Mouse (Mus musculus): Measurements from ENCODE around the gene Upk3bl. TPM values are rescaled to one million over a fixed set of nuclear protein-coding genes. Genes with fewer than 3 reads are reported as not detected.

The Upk3bl gene
- total RNA-seq (2021) = not detected

DNA sequence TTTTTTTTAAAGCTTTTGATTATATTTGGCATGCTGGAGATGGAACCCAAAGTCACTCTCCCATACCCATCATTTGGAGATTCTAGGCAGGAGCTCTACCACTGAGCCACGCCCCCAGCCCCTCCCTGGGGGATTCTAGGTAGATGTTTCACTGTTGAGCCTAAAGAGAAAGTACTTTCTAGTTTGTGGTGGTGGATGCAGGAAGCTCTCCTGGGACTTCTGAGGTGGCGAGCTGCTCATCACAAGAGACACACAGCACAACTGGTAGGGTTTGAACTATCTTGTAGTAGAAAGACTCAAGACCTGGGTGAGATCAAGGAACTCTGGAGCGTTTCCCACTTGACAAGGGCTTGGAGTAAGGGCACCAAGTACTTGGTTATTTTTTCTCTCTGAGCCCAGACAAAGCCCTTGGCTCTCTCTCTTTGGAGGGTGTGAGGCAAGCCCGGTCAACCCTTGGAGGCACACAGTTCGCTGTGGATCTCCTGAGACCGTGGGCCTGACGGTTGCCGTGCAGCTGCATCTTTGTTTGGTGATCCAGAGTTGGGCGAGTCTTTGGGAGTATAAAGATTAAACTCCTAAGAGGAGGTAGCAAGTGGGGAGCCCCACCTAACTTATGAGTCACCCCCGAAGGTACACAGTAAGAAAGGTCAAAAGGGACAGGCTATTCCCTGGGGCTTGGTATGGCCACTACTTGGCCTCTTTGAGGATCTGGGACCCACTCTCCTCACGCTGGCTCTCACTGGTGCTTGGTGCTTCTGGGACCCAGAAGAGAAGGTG, at the start of gene Upk3bl:
Gene Upk3bl, plus strand, starts transcription at position 192 of the 777 bp plus-strand sequence.
- intact Hi-C loops (cut with DNase I) = no loop called here
- no peak for DNase-seq (ENCODE audit: low spot score in 2 of 2)

- intact Hi-C loops (cut with DNase I) = no loop called here
- no peak for DNase-seq (ENCODE audit: low spot score in 2 of 2)
Measured at GRCm38 (mm10) chr5:136004537-136004936, 49.8 kb upstream of the Upk3bl start.

DNA sequence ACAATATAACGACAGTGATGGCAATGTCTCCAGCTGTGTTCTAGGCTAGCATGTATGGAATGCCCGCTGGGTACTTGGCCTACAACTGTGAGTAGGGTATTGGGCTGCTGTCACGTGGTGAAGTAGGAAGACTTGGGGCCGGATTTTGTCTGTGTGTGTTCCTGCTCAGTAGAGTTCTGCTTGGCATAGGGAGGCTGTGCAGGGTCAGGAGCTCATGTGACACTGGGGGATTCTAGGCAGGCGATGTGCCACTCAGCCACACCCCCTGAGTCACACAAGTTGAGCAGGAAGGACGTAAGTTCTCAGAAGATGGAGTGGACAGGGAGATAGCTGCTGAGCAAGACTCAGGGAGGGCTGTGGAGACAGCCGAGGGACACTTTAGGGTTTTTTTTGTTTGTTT, 46.5 kb upstream of the Upk3bl start:
- intact Hi-C loops (cut with DNase I) = no loop called here

GRCm38 (mm10) chr5:136014877-136015276, 39.4 kb upstream of the Upk3bl start:
- intact Hi-C loops (cut with DNase I) = no loop called here
- no peak for DNase-seq (ENCODE audit: low spot score in 2 of 2)

More for the DNA sequence above, 46.5 kb upstream of the Upk3bl start:
- DNase-seq (ENCODE audit: low spot score in 2 of 2) = no peak

DNA sequence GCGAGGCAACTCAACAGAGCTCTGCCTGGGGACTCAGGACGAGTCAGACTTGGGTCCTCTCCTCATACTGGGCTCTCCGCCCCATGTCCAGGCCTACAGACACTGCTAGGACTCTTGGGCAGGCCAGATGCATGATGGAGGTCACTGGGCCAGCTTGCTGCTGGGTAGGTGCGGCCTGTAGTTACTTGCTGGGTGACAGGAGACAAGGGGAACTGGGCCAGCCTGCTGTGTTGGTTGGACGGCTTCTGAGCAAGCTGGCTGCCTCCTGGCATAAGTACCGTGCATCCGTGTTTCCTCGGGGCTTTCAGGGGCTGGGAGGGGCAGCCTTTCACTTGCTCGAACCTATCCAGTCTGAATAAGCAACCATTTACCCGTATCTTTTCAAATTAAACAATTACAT, 38.7 kb upstream of the Upk3bl start:
- intact Hi-C loops (cut with DNase I) = no loop called here
- DNase-seq (ENCODE audit: low spot score in 2 of 2) = no peak

- intact Hi-C loops (cut with DNase I) = no loop called here
- DNase-seq (ENCODE audit: low spot score in 2 of 2) = no peak
Measured at GRCm38 (mm10) chr5:136016014-136016876, 38.0 kb upstream of the Upk3bl start.

GRCm38 (mm10) chr5:136017262-136017661, 37.0 kb upstream of the Upk3bl start:
- no peak for DNase-seq (ENCODE audit: low spot score in 2 of 2)
- intact Hi-C loops (cut with DNase I) = no loop called here

GRCm38 (mm10) chr5:136018726-136019125, 35.6 kb upstream of the Upk3bl start:
- DNase-seq (ENCODE audit: low spot score in 2 of 2) = no peak
- intact Hi-C loops (cut with DNase I) = no loop called here

GRCm38 (mm10) chr5:136019907-136020306, 34.4 kb upstream of the Upk3bl start:
- intact Hi-C loops (cut with DNase I) = no loop called here
- no peak for DNase-seq (ENCODE audit: low spot score in 2 of 2)

DNA sequence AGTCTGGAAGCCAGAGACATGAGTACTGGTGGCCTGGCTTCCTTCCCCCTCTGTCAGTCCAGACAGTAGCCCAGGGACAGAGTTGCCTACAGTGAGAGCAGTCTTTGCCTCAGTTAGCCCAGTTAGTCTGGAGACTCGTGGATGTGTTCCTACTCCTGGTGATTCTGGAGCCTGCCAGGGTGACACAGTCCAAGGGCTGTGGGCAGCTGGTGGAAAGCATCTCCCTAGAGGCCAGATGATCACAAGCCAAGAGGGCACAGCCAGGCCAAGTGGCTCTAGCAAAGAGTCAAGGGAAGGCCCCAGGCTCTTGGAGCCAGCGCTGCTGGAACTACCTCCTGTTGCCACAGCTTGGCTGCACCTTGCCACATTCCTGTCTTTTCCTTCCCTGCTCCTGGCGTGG, 28.6 kb upstream of the Upk3bl start:
- DNase-seq (ENCODE audit: low spot score in 2 of 2) = no peak
- intact Hi-C loops (cut with DNase I) = no loop called here

DNA sequence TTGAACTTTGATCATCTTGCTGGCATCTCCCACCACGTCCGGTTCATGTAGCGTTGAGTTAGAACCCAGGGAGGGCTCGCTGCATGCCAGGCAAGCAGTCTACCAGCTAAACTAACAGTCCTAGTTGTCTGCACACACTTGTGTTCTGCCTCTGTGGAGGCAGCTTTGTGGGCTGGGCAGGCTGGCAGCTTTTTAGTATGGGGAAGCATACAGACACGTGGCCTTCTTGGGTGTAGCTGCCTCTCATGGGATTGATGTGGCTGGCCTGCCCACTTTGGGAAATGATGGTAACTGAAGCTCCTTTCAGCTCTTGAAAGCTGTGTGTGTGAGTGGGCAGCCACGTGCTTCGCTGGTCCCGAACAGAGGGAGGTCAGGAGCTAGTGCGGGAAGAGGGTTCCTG, 27.4 kb upstream of the Upk3bl start:
- peak in 1 of 2 experiments; percentile 23 for DNase-seq (ENCODE audit: low spot score in 2 of 2)
- intact Hi-C loops (cut with DNase I) = no loop called here

GRCm38 (mm10) chr5:136027612-136028311, 26.5 kb upstream of the Upk3bl start:
- intact Hi-C loops (cut with DNase I) = no loop called here
- no peak for DNase-seq (ENCODE audit: low spot score in 2 of 2)

DNA sequence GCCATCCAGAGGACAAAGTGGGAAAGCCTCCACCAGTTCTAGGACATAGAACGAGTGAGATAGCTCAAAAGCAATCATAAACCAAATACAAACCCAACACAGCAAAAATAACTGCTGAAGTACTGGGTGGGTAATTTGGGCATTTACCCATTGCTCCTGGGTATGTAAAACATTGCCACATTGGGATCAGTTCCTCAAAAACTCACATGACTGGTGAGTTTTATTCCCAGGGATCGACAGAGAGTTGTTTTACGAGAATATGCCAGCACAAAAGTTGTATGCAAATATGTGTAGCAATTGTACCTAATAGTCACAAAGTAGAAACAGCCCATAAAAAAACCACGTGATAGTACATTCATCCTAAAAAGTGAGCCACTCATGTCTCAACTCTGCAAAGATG, 19.4 kb upstream of the Upk3bl start:
- intact Hi-C loops (cut with DNase I) = no loop called here

GRCm38 (mm10) chr5:136035285-136035684, 19.0 kb upstream of the Upk3bl start:
- DNase-seq (ENCODE audit: low spot score in 2 of 2) = no peak
- intact Hi-C loops (cut with DNase I) = no loop called here

More for the DNA sequence above, 19.4 kb upstream of the Upk3bl start:
- DNase-seq (ENCODE audit: low spot score in 2 of 2) = no peak

- DNase-seq (ENCODE audit: low spot score in 2 of 2) = no peak
- intact Hi-C loops (cut with DNase I) = no loop called here
Measured at GRCm38 (mm10) chr5:136036667-136037066, 17.6 kb upstream of the Upk3bl start.

GRCm38 (mm10) chr5:136038258-136039214, 15.8 kb upstream of the Upk3bl start, which contains the start of gene Upk3b:
Gene Upk3b, plus strand, starts transcription at chr5:136038496.
- DNase-seq (ENCODE audit: low spot score in 2 of 2) = no peak
- intact Hi-C loops (cut with DNase I) = no loop called here

- no peak for DNase-seq (ENCODE audit: low spot score in 2 of 2)
- intact Hi-C loops (cut with DNase I) = no loop called here
Measured at GRCm38 (mm10) chr5:136040210-136040609, 14.1 kb upstream of the Upk3bl start.

- intact Hi-C loops (cut with DNase I) = no loop called here
- no peak for DNase-seq (ENCODE audit: low spot score in 2 of 2)
Measured at GRCm38 (mm10) chr5:136041260-136041659, 13.0 kb upstream of the Upk3bl start.

- no peak for DNase-seq (ENCODE audit: low spot score in 2 of 2)
- intact Hi-C loops (cut with DNase I) = no loop called here
Measured at GRCm38 (mm10) chr5:136041666-136042065, 12.6 kb upstream of the Upk3bl start.

All from left cerebral cortex, postnatal 36 days (tissue).